Mouse (Mus musculus): ENCODE measurements around the gene Klk1b1.

- no peak for TF ChIP-seq CTCF (IDR thresholded peaks at IDR 0.05; ENCODE audit: low read depth, low read length)
- no peak for TF ChIP-seq EP300 (IDR thresholded peaks at IDR 0.05; ENCODE audit: insufficient read depth, low read depth, low read length)
Observed at GRCm38 (mm10) chr7:43921941-43922340, 44.6 kb upstream of the Klk1b1 start.

Measured in ES-Bruce4 (cell line).